Mouse (Mus musculus) kidney, postnatal 25 days (tissue): ENCODE results near the gene Fbxw8.

Source experiments
- DNase-seq, 2 experiments: peaks; one replicate each; pipeline ENCODE4 v3.0.0; 2021; ENCODE audit warnings: mixed read lengths in 2 of 2

Gene Fbxw8

GRCm38 (mm10) chr5:118071766-118072165 lies 83.5 kb downstream of the Fbxw8 start:
- peak; percentile 42 to 76 for DNase-seq

GRCm38 (mm10) chr5:118069315-118069714 lies 85.9 kb downstream of the Fbxw8 start:
- peak; percentile 72 to 77 for DNase-seq

GRCm38 (mm10) chr5:118067984-118068494 lies 87.2 kb downstream of the Fbxw8 start:
- peak in 1 of 2 experiments; percentile 32 for DNase-seq

GRCm38 (mm10) chr5:118067572-118067971 lies 87.7 kb downstream of the Fbxw8 start:
- peak in 1 of 2 experiments; percentile 31 for DNase-seq

- DNase-seq, result peak; percentile 81 to 82
Measured at GRCm38 (mm10) chr5:118066828-118067227, 88.4 kb downstream of the Fbxw8 start.

- peak; percentile 85 to 93 for DNase-seq
Measured at GRCm38 (mm10) chr5:118065516-118066255, 89.6 kb downstream of the Fbxw8 start.

- DNase-seq, result peak in 1 of 2 experiments; percentile 36
Measured at GRCm38 (mm10) chr5:118064284-118064901, 90.9 kb downstream of the Fbxw8 start.

- peak in 1 of 2 experiments; percentile 37 for DNase-seq
Measured at GRCm38 (mm10) chr5:118063181-118063621, 92.1 kb downstream of the Fbxw8 start.

- peak in 1 of 2 experiments; percentile 32 for DNase-seq
Measured at GRCm38 (mm10) chr5:118061391-118061790, 93.9 kb downstream of the Fbxw8 start.

GRCm38 (mm10) chr5:118059646-118060045 lies 95.6 kb downstream of the Fbxw8 start:
- DNase-seq, result no peak

GRCm38 (mm10) chr5:118058858-118059257 lies 96.4 kb downstream of the Fbxw8 start:
- no peak for DNase-seq

GRCm38 (mm10) chr5:118057508-118058111 lies 97.7 kb downstream of the Fbxw8 start:
- DNase-seq, result peak in 1 of 2 experiments; percentile 46

GRCm38 (mm10) chr5:118053205-118053604 lies 102.1 kb downstream of the Fbxw8 start:
- no peak for DNase-seq

- peak; percentile 88 to 92 for DNase-seq
Measured at GRCm38 (mm10) chr5:118051981-118052662, 103.1 kb downstream of the Fbxw8 start.

- no peak for DNase-seq
Measured at GRCm38 (mm10) chr5:118050743-118051142, 104.5 kb downstream of the Fbxw8 start.

- no peak for DNase-seq
Measured at GRCm38 (mm10) chr5:118048928-118049327, 106.3 kb downstream of the Fbxw8 start.

GRCm38 (mm10) chr5:118048412-118048811 lies 106.9 kb downstream of the Fbxw8 start:
- no peak for DNase-seq

GRCm38 (mm10) chr5:118047091-118047757 lies 108.0 kb downstream of the Fbxw8 start:
- peak; percentile 52 to 68 for DNase-seq

GRCm38 (mm10) chr5:118045385-118045784 lies 109.9 kb downstream of the Fbxw8 start:
- no peak for DNase-seq

- no peak for DNase-seq
Measured at GRCm38 (mm10) chr5:118044907-118045306, 110.4 kb downstream of the Fbxw8 start.

GRCm38 (mm10) chr5:118043761-118044160 lies 111.5 kb downstream of the Fbxw8 start:
- DNase-seq, result no peak

- DNase-seq, result no peak
Measured at GRCm38 (mm10) chr5:118042599-118042998, 112.7 kb downstream of the Fbxw8 start.
